Mouse (Mus musculus) forebrain, embryonic 11.5 days (tissue): ENCODE measurements around the gene Stk19. TPM values are rescaled to one million over a fixed set of nuclear protein-coding genes. Genes with fewer than 3 reads are reported as not detected.

ENCODE experiments used
- ATAC-seq: fragments of 200-750 bp; cut with Nextera tagmentation; replicated peaks from 2 replicates; pipeline ENCODE4 v1.8.0; 2017; ENCODE audit warnings: moderate TSS enrichment; ENCODE audit not compliant: low FRiP score
- DNase-seq: peaks from one replicate; pipeline ENCODE4 v3.0.0-alpha.2; 2017; ENCODE audit warnings: low spot score
- H3K27ac ChIP-seq: fragments of 300-500 bp; sonication (generic); 2 replicates; pipeline ENCODE4 v1.5.1; 2014; ENCODE audit warnings: low read depth, low read length
- H3K27me3 ChIP-seq: fragments of 300-500 bp; sonication (generic); 2 replicates; pipeline ENCODE4 v1.6.1; 2014; ENCODE audit warnings: mild to moderate bottlenecking, low read length, mixed read lengths; ENCODE audit not compliant: control insufficient read depth, insufficient read depth
- H3K36me3 ChIP-seq: fragments of 300-500 bp; sonication (generic); 2 replicates; pipeline ENCODE4 v1.6.1; 2014; ENCODE audit warnings: mild to moderate bottlenecking, low read length, moderate library complexity, mixed read lengths; ENCODE audit not compliant: control insufficient read depth, insufficient read depth
- H3K4me1 ChIP-seq: fragments of 300-500 bp; sonication (generic); replicated peaks from 2 replicates; pipeline ENCODE4 v1.6.1; 2014; ENCODE audit warnings: low read length, mixed read lengths; ENCODE audit not compliant: control insufficient read depth, insufficient read depth
- H3K4me2 ChIP-seq: fragments of 300-500 bp; sonication (generic); 2 replicates; pipeline ENCODE4 v1.6.1; 2014; ENCODE audit warnings: low read depth, mild to moderate bottlenecking, low read length, moderate library complexity, mixed read lengths; ENCODE audit not compliant: severe bottlenecking
- H3K4me3 ChIP-seq: fragments of 300-500 bp; sonication (generic); 2 replicates; pipeline ENCODE4 v1.5.1; 2014; ENCODE audit warnings: low read depth, low read length
- H3K9ac ChIP-seq: fragments of 300-500 bp; sonication (generic); 2 replicates; pipeline ENCODE4 v1.6.1; 2014; ENCODE audit warnings: low read length
- H3K9me3 ChIP-seq: fragments of 300-500 bp; sonication (generic); 2 replicates; pipeline ENCODE4 v1.6.1; 2016; ENCODE audit warnings: low read length, mixed read lengths; ENCODE audit not compliant: control insufficient read depth
- WGBS: fragments of 180-500 bp; shearing (Covaris S2); extraction: QIAGEN DNeasy Blood & Tissue Kit; methylation state at CpG from one replicate; pipeline ENCODE4 v1.1.7; 2014; 5-methylcytosine and 5-hydroxymethylcytosine counted together
- polyA plus RNA-seq: library from polyadenylated mRNA; unstranded; fragments of >200 nt; fragmentation: Nextera tagmentation; extraction: Ambion mirVana; gene quantifications from 2 replicates; pipeline ENCODE4 v1.2.1, GENCODE M21; 2014

The Stk19 gene
- polyA plus RNA-seq, 1 experiment from 2014 or later = 26.3 TPM

- no peaks in the 10 kb centered on the region for H3K4me1 ChIP-seq
- DNase-seq (no peak), ATAC-seq (no peak)
- H3K9ac ChIP-seq = no peak within 1 kb of the TSS
- 73% methylated on average over 8 of the region's 8 CpGs for WGBS
- no peaks in the 10 kb centered on the region for H3K36me3 ChIP-seq
- H3K9me3 ChIP-seq = no peaks in the 10 kb centered on the region
- no peak within 1 kb of the TSS for H3K4me2 ChIP-seq
- no peak within 1 kb of the TSS for H3K4me3 ChIP-seq
- H3K27me3 ChIP-seq = no peaks in the 10 kb centered on the region
- no peak within 1 kb of the TSS for H3K27ac ChIP-seq
Measured at GRCm38 (mm10) chr17:34862416-34863081, 25.8 kb upstream of the Stk19 start, which contains the start of gene Cfb. TSS of gene Cfb (minus strand) at chr17:34862518.

- no peaks in the 10 kb centered on the region for H3K4me1 ChIP-seq
- whole genome bisulfite sequencing = 74% methylated on average over 13 of the region's 13 CpGs
- DNase-seq (no peak), ATAC-seq (no peak)
- no peaks in the 10 kb centered on the region for H3K36me3 ChIP-seq
- H3K9ac ChIP-seq = no peak overlapping the region
- H3K27ac ChIP-seq = no peak overlapping the region
- no peak overlapping the region for H3K4me2 ChIP-seq
- no peaks in the 10 kb centered on the region for H3K9me3 ChIP-seq
- H3K27me3 ChIP-seq = no peaks in the 10 kb centered on the region
- H3K4me3 ChIP-seq = no peak overlapping the region
Measured at GRCm38 (mm10) chr17:34861704-34862415, 25.1 kb upstream of the Stk19 start.

GRCm38 (mm10) chr17:34860514-34860913, 23.8 kb upstream of the Stk19 start:
- H3K4me3 ChIP-seq = no peak overlapping the region
- H3K27me3 ChIP-seq = no peaks in the 10 kb centered on the region
- H3K9ac ChIP-seq = no peak overlapping the region
- H3K9me3 ChIP-seq = no peaks in the 10 kb centered on the region
- H3K36me3 ChIP-seq = peaks cover 4% of the 10 kb centered on the region; the same call in 1 of the 2 replicates
- DNase-seq (no peak), ATAC-seq (no peak)
- no peak overlapping the region for H3K4me2 ChIP-seq
- H3K27ac ChIP-seq = no peak overlapping the region
- WGBS = 89% methylated on average over 9 of the region's 9 CpGs
- H3K4me1 ChIP-seq = no peaks in the 10 kb centered on the region

GRCm38 (mm10) chr17:34858670-34859069, 21.9 kb upstream of the Stk19 start:
- WGBS = 92% methylated on average over 4 of the region's 4 CpGs
- H3K27me3 ChIP-seq = no peaks in the 10 kb centered on the region

GRCm38 (mm10) chr17:34855825-34856224, 19.1 kb upstream of the Stk19 start:
- Histone ChIP-seq H3K36me3 (peaks cover 19% of the 10 kb centered on the region), H3K27ac (no peak overlapping the region), H3K4me3 (no peak overlapping the region), H3K9me3 (no peaks in the 10 kb centered on the region), H3K27me3 (no peaks in the 10 kb centered on the region), H3K4me1 (peaks cover 8% of the 10 kb centered on the region; the same call in 1 of the 2 replicates), H3K9ac (no peak overlapping the region), H3K4me2 (no peak overlapping the region)
- DNase-seq (no peak), ATAC-seq (no peak)
- 43% methylated on average over 3 of the region's 3 CpGs for WGBS

More at GRCm38 (mm10) chr17:34858670-34859069, 21.9 kb upstream of the Stk19 start:
- Histone ChIP-seq H3K4me3 (no peak overlapping the region), H3K4me1 (no peaks in the 10 kb centered on the region), H3K27ac (no peak overlapping the region), H3K9me3 (no peaks in the 10 kb centered on the region), H3K9ac (no peak overlapping the region), H3K4me2 (no peak overlapping the region), H3K36me3 (peaks cover 11% of the 10 kb centered on the region; the same call in 1 of the 2 replicates)
- ATAC-seq = no peak
- DNase-seq = no peak

GRCm38 (mm10) chr17:34854761-34855160, 18.0 kb upstream of the Stk19 start:
- H3K9ac ChIP-seq = no peak overlapping the region
- no peak overlapping the region for H3K4me3 ChIP-seq
- DNase-seq (no peak), ATAC-seq (no peak)
- no peak overlapping the region for H3K27ac ChIP-seq
- H3K9me3 ChIP-seq = no peaks in the 10 kb centered on the region
- no peak overlapping the region for H3K4me2 ChIP-seq
- peaks cover 9% of the 10 kb centered on the region; the same call in 1 of the 2 replicates for H3K4me1 ChIP-seq
- H3K27me3 ChIP-seq = no peaks in the 10 kb centered on the region
- 86% methylated on average over 3 of the region's 3 CpGs for WGBS
- H3K36me3 ChIP-seq = peaks cover 19% of the 10 kb centered on the region

GRCm38 (mm10) chr17:34853511-34853910, 16.8 kb upstream of the Stk19 start:
- no peak overlapping the region for H3K4me3 ChIP-seq
- DNase-seq (no peak), ATAC-seq (no peak)
- WGBS = 78% methylated on average over 8 of the region's 8 CpGs
- no peaks in the 10 kb centered on the region for H3K9me3 ChIP-seq
- no peak overlapping the region for H3K4me2 ChIP-seq
- H3K27ac ChIP-seq = no peak overlapping the region
- H3K36me3 ChIP-seq = peaks cover 19% of the 10 kb centered on the region
- H3K4me1 ChIP-seq = peaks cover 10% of the 10 kb centered on the region
- no peaks in the 10 kb centered on the region for H3K27me3 ChIP-seq
- no peak overlapping the region for H3K9ac ChIP-seq

- no peaks in the 10 kb centered on the region for H3K27me3 ChIP-seq
- DNase-seq (no peak), ATAC-seq (no peak)
- H3K9ac ChIP-seq = peak overlapping the region; percentile 80
- 2% methylated on average over 25 of the region's 25 CpGs for WGBS
- H3K4me1 ChIP-seq = peaks cover 10% of the 10 kb centered on the region
- no peak overlapping the region for H3K27ac ChIP-seq
- H3K4me3 ChIP-seq = peak overlapping the region; percentile 63
- H3K9me3 ChIP-seq = no peaks in the 10 kb centered on the region
- H3K4me2 ChIP-seq = peak overlapping the region; percentile 90
- H3K36me3 ChIP-seq = peaks cover 17% of the 10 kb centered on the region
Measured at GRCm38 (mm10) chr17:34850517-34851125, 13.9 kb upstream of the Stk19 start.
